Mouse (Mus musculus) CH12.LX (cell line): Measurements from ENCODE around the gene Nphp4. TPM values are rescaled to one million over a fixed set of nuclear protein-coding genes. Genes with fewer than 3 reads are reported as not detected.

Experiments used
- DNase-seq: peaks from one replicate; pipeline ENCODE4 v3.0.0-alpha.2; 2013; ENCODE audit errors: extremely low read depth
- H3K27ac ChIP-seq: 2 replicates; pipeline ENCODE4 v1.5.1; 2012; ENCODE audit warnings: low read depth, mild to moderate bottlenecking, control low read depth, moderate library complexity; ENCODE audit not compliant: insufficient read depth
- H3K27me3 ChIP-seq: replicated peaks from 2 replicates; pipeline ENCODE3; 2012; ENCODE audit warnings: inconsistent platforms
- H3K36me3 ChIP-seq, 2 experiments: replicated peaks in 1 of 2; 2 replicates each; pipeline versions ENCODE3 to v1.6.1; 2012; ENCODE audit warnings: inconsistent platforms in 1 of 2, low read length in 1 of 2, mild to moderate bottlenecking in 1 of 2, mixed read lengths in 1 of 2, moderate library complexity in 1 of 2; ENCODE audit not compliant: control insufficient read depth in 1 of 2, insufficient read depth in 1 of 2
- H3K4me1 ChIP-seq, 2 experiments: 2 replicates each; pipeline ENCODE4 v1.6.1; 2012; ENCODE audit warnings: inconsistent platforms in 1 of 2, moderate library complexity in 1 of 2; ENCODE audit not compliant: insufficient read depth in 2 of 2, control insufficient read depth in 1 of 2
- H3K4me2 ChIP-seq: 2 replicates; pipeline ENCODE4 v1.6.1; 2012; ENCODE audit warnings: low read depth, mild to moderate bottlenecking, control low read depth; ENCODE audit not compliant: poor library complexity, insufficient read depth, severe bottlenecking
- H3K4me3 ChIP-seq, 3 experiments: fragments of 150-350 bp in 1 of 3; sonication (generic) in 1 of 3; replicated peaks in 1 of 3; 2 replicates each; pipeline versions ENCODE3 to v1.5.1; 2011 to 2012; ENCODE audit warnings: low read depth in 2 of 3, low read length in 2 of 3, mild to moderate bottlenecking in 2 of 3, moderate library complexity in 2 of 3, control low read depth in 1 of 3, improper control_type of control experiment in 1 of 3, inconsistent platforms in 1 of 3, mixed read lengths in 1 of 3; ENCODE audit not compliant: poor library complexity in 1 of 3
- H3K79me2 ChIP-seq: replicated peaks from 2 replicates; pipeline ENCODE4 v1.6.1; 2012; ENCODE audit warnings: mild to moderate bottlenecking, moderate library complexity; ENCODE audit not compliant: control insufficient read depth, poor library complexity, insufficient read depth, severe bottlenecking; ENCODE audit errors: extremely low read depth
- H3K9ac ChIP-seq: 2 replicates; pipeline ENCODE4 v1.6.1; 2012; ENCODE audit warnings: low read depth, mild to moderate bottlenecking, control low read depth, moderate library complexity; ENCODE audit not compliant: insufficient read depth
- H3K9me3 ChIP-seq: replicated peaks from 2 replicates; pipeline ENCODE3; 2012; ENCODE audit warnings: low read length, inconsistent platforms, mixed read lengths
- BHLHE40 ChIP-seq: IDR thresholded peaks from 2 replicates; pipeline ENCODE4 v1.6.1; 2011; ENCODE audit warnings: mild to moderate bottlenecking, low read depth, low read length, improper control_type of control experiment
- CTCF ChIP-seq, 2 experiments: IDR thresholded peaks in 1 of 2; conservative IDR thresholded peaks in 1 of 2; 2 replicates each; pipeline ENCODE4 v1.5.1; 2011 to 2012; ENCODE audit warnings: low read depth in 2 of 2, low read length in 2 of 2, improper control_type of control experiment in 1 of 2, inconsistent platforms in 1 of 2, mild to moderate bottlenecking in 1 of 2, moderate library complexity in 1 of 2
- E2F4 ChIP-seq: IDR thresholded peaks from 2 replicates; pipeline ENCODE4 v1.6.1; 2011; ENCODE audit warnings: low read depth, low read length, improper control_type of control experiment; ENCODE audit not compliant: insufficient replicate concordance
- ELF1 ChIP-seq: IDR thresholded peaks from 2 replicates; pipeline ENCODE4 v1.6.1; 2014; ENCODE audit warnings: low read depth, mild to moderate bottlenecking, inconsistent platforms, low read length, improper control_type of control experiment
- EP300 ChIP-seq: IDR thresholded peaks from 2 replicates; pipeline ENCODE4 v1.6.1; 2011; ENCODE audit warnings: low read length, improper control_type of control experiment
- ETS1 ChIP-seq: conservative IDR thresholded peaks from 2 replicates; pipeline ENCODE4 v1.6.1; 2012; ENCODE audit warnings: low read depth, mild to moderate bottlenecking, inconsistent platforms, low read length, improper control_type of control experiment, moderate library complexity
- GABPA ChIP-seq: IDR thresholded peaks from 2 replicates; pipeline ENCODE4 v1.6.1; 2012; ENCODE audit warnings: low read depth, low read length, improper control_type of control experiment, inconsistent platforms; ENCODE audit not compliant: insufficient replicate concordance
- HCFC1 ChIP-seq: IDR thresholded peaks from 2 replicates; pipeline ENCODE4 v1.6.1; 2012; ENCODE audit warnings: low read depth, mild to moderate bottlenecking, inconsistent platforms, low read length, improper control_type of control experiment
- IRF4 ChIP-seq: IDR thresholded peaks from 2 replicates; pipeline ENCODE4 v1.6.1; 2014; ENCODE audit warnings: low read depth, mild to moderate bottlenecking, inconsistent platforms, low read length, improper control_type of control experiment
- JUN ChIP-seq: IDR thresholded peaks from 2 replicates; pipeline ENCODE4 v1.6.1; 2011; ENCODE audit warnings: low read depth, mild to moderate bottlenecking, low read length, improper control_type of control experiment, moderate library complexity; ENCODE audit not compliant: insufficient read depth
- JUND ChIP-seq: conservative IDR thresholded peaks from 2 replicates; pipeline ENCODE4 v1.6.1; 2011; ENCODE audit warnings: low read depth, low read length, improper control_type of control experiment
- KAT2A ChIP-seq: IDR thresholded peaks from 2 replicates; pipeline ENCODE4 v1.6.1; 2012; ENCODE audit warnings: low read length, improper control_type of control experiment, inconsistent platforms; ENCODE audit not compliant: insufficient replicate concordance
- MAFK ChIP-seq: IDR thresholded peaks from 2 replicates; pipeline ENCODE4 v1.6.1; 2011; ENCODE audit warnings: low read length, improper control_type of control experiment; ENCODE audit not compliant: insufficient replicate concordance
- MAZ ChIP-seq: IDR thresholded peaks from 2 replicates; pipeline ENCODE4 v1.6.1; 2012; ENCODE audit warnings: low read depth, mild to moderate bottlenecking, inconsistent platforms, low read length, improper control_type of control experiment, moderate library complexity
- MEF2A ChIP-seq: IDR thresholded peaks from 2 replicates; pipeline ENCODE4 v1.6.1; 2014; ENCODE audit warnings: low read depth, mild to moderate bottlenecking, inconsistent platforms, low read length, improper control_type of control experiment, borderline replicate concordance
- MYC ChIP-seq: IDR thresholded peaks from 2 replicates; pipeline ENCODE4 v1.6.1; 2011; ENCODE audit warnings: low read depth, mild to moderate bottlenecking, improper control_type of control experiment, low read length
- NRF1 ChIP-seq: IDR thresholded peaks from 2 replicates; pipeline ENCODE4 v1.6.1; 2014; ENCODE audit warnings: low read depth, mild to moderate bottlenecking, inconsistent platforms, low read length, improper control_type of control experiment, moderate library complexity
- PAX5 ChIP-seq: IDR thresholded peaks from 2 replicates; pipeline ENCODE4 v1.6.1; 2012; ENCODE audit warnings: low read length, inconsistent platforms, mixed read lengths
- RAD21 ChIP-seq: IDR thresholded peaks from 2 replicates; pipeline ENCODE4 v1.6.1; 2011; ENCODE audit warnings: low read depth, mild to moderate bottlenecking, low read length, improper control_type of control experiment, moderate library complexity
- RCOR1 ChIP-seq: conservative IDR thresholded peaks from 2 replicates; pipeline ENCODE4 v1.6.1; 2012; ENCODE audit warnings: low read depth, mild to moderate bottlenecking, inconsistent platforms, low read length, improper control_type of control experiment
- TCF12 ChIP-seq: IDR thresholded peaks from 2 replicates; pipeline ENCODE4 v1.6.1; 2014; ENCODE audit warnings: low read depth, mild to moderate bottlenecking, inconsistent platforms, low read length, improper control_type of control experiment
- USF2 ChIP-seq: conservative IDR thresholded peaks from 2 replicates; pipeline ENCODE4 v1.6.1; 2011; ENCODE audit warnings: low read depth, low read length, improper control_type of control experiment
- dilution Hi-C: fragments of 300-500 bp; cut with MboI; formaldehyde crosslinking; loops from 2 replicates; pipeline ENCODE4 v1.14.3; 2020; ENCODE audit warnings: low sequenced_read_pairs; ENCODE audit not compliant: extremely low pct_unique_long_range_greater_than_20kb, extremely low pct_ligation_motif_present
- in situ Hi-C: fragments of 300-500 bp; cut with MboI; formaldehyde crosslinking; loops from 3 replicates; pipeline ENCODE4 v1.14.3; 2019; ENCODE audit warnings: low sequenced_read_pairs, low pct_ligation_motif_present, low pct_unique_long_range_greater_than_20kb, mixed read lengths
- polyA plus RNA-seq: library from polyadenylated mRNA; unstranded; fragments of >175 nt; gene quantifications from 2 replicates; pipeline ENCODE4 v1.2.1, GENCODE M21; 2012; ENCODE audit warnings: low read depth; ENCODE audit not compliant: insufficient read length
- total RNA-seq, 2 experiments: library from RNA; depleted of rRNA; stranded (reverse); fragments of 300-350 nt in 1 of 2; fragments of >200 nt in 1 of 2; gene quantifications; 2 replicates each; pipeline ENCODE4 v1.2.3; 2012 to 2014

Gene Nphp4
- total and polyA plus RNA-seq, 3 experiments: 0.09 to 0.68 TPM; not detected in 1

- H3K9ac ChIP-seq: no peak overlapping the region
- no peaks in the 10 kb centered on the region for H3K4me1 ChIP-seq
- no peaks in the 10 kb centered on the region for H3K27me3 ChIP-seq
- dilution Hi-C loops: no loop called here
- H3K4me2 ChIP-seq: no peak overlapping the region
- TF ChIP-seq JUND: no peak
- TF ChIP-seq RAD21: no peak
- no peak for TF ChIP-seq TCF12
- no peak for TF ChIP-seq E2F4
- in situ Hi-C loops: no loop called here
- H3K4me3 ChIP-seq: no peak overlapping the region
- no peaks in the 10 kb centered on the region for H3K79me2 ChIP-seq
- no peak overlapping the region for H3K27ac ChIP-seq
- H3K9me3 ChIP-seq: peaks cover 92% of the 10 kb centered on the region
- no peak for DNase-seq
- no peaks in the 10 kb centered on the region for H3K36me3 ChIP-seq
Observed at GRCm38 (mm10) chr4:152586175-152586574, 109.7 kb downstream of the Nphp4 start.

GRCm38 (mm10) chr4:152604285-152604684 lies 127.8 kb downstream of the Nphp4 start:
- Histone ChIP-seq H3K79me2 (no peaks in the 10 kb centered on the region), H3K36me3 (no peaks in the 10 kb centered on the region), H3K4me1 (no peaks in the 10 kb centered on the region), H3K9me3 (peaks cover 85% of the 10 kb centered on the region), H3K4me3 (no peak overlapping the region), H3K27me3 (no peaks in the 10 kb centered on the region), H3K27ac (no peak overlapping the region), H3K9ac (no peak overlapping the region), H3K4me2 (no peak overlapping the region)
- TF ChIP-seq EP300 (no peak), NRF1 (no peak), HCFC1 (no peak), MAZ (no peak), ETS1 (no peak), IRF4 (no peak), MYC (no peak), KAT2A (no peak), MAFK (no peak), RAD21 (no peak), CTCF (conservative IDR thresholded peaks at IDR 0.05 in 1 of 2, IDR thresholded peaks at IDR 0.05 in 1 of 2; ENCODE audit: low read depth in 2 of 2, low read length in 2 of 2) (no peak), RCOR1 (no peak), GABPA (no peak), MEF2A (no peak), ELF1 (no peak), USF2 (no peak), JUN (no peak), TCF12 (no peak), PAX5 (no peak), BHLHE40 (no peak)
- in situ Hi-C loops: no loop called here
- dilution Hi-C loops: no loop called here
- no peak for DNase-seq
